Mouse (Mus musculus): ENCODE measurements at regions not wholly inside any gene's neighbourhood (a gene's known extent, or its start where the extent isn't known, plus 50 kb on each side); places are given as distances from the start of the nearest gene placed in this dataset.
A peak's percentile ranks its signal among the peaks of the same experiment; 100 is the strongest.

DNA sequence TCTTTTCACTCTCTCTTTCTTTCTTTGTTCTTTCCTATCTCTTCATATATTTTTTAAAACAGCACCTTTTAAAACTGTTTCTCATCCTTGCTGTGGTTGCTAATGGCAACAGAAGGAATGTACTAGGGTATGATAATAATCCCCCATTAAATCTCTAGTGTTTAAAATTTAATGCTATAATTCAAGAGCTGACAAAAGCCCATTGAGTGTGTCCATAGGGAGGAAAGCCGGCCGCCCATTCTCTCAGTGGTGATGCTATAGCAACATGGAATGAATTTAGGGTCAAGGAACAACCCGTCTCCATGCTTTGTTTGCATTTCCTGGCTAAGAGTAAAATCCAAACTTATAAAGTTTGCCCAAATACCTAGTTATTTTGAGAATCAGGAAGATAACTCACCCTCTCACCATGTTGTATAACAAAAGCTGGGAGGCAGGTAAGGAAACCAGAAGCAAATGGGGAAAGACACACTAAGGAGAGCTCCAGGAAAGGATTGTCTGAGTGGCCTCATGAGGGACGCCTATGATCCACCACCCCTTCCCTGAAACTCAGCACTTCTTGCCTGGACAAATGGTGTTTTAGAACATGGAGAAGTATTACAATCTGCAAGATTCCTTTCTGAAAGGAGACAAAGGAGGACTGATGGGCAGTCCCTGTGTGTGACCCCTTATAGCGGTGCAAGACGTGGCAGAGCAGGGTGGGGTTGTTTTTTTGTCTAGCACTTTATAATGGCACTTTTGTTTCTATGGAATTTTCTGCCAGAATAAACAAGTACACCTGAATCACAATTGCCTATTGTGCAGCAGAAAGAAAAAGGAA, 184.3 kb downstream of the Moxd1 start:
- TF ChIP-seq GATA4 (IDR thresholded peaks at IDR 0.05; ENCODE audit: insufficient replicate concordance, low read length): no peak

DNA sequence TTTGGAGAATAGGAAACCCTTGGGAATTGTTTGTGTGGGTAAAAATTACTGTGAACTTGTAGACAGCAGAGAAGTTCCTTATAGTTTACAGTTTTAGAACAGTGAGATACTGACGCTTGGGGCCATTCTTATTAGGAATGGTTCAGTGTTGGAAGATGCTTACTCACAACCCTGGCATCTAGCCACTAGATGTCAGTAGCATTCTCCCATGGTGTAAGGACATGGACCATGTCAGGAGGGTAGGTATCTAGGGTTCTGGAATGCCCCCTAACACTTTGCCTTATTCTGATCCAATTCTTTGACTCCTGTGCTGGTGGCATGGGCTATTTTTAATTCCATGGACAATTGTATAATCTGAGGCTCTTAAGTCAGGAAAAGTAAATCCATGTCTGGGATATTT, 185.3 kb upstream of the Ccn2 start:
- TF ChIP-seq GATA4 (IDR thresholded peaks at IDR 0.05; ENCODE audit: insufficient replicate concordance, low read length): no peak

GRCm38 (mm10) chr10:24410885-24411284, 184.4 kb upstream of the Ccn2 start:
- TF ChIP-seq GATA4 (IDR thresholded peaks at IDR 0.05; ENCODE audit: insufficient replicate concordance, low read length): no peak

GRCm38 (mm10) chr10:24422498-24423160, 172.6 kb upstream of the Ccn2 start:
- no peak for TF ChIP-seq GATA4 (IDR thresholded peaks at IDR 0.05; ENCODE audit: insufficient replicate concordance, low read length)

DNA sequence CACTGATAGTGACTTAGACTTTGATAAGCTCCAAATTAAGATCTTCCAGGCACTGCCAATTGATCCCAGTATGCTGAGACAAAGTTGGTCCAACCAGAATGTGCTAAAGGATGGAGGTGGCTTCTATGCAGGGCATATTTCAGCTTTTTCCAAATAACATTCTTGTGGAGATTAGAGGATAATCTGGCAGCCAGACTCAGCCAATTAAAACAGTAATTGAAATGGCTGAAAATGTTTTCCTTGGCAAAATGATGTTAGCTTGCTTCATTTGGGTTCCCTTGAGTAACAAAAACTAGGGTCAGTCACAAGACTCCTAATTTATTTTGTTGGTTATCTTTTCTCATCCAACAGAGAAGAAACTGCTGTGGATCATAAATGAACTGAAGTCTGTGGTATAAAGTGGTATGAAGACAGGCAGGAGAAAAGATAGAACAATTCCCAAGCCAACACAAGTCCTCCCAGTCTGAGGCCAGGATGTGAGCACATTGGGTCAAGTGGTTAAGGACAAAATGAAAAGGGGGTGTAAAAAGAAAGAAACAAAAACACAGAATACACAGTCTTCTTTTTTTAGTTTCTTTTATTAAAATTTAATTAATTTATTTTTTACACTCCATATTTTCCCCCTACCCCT, 161.4 kb upstream of the Ccn2 start:
- TF ChIP-seq GATA4 (IDR thresholded peaks at IDR 0.05; ENCODE audit: insufficient replicate concordance, low read length): no peak; the same call in 1 of the 2 replicates

DNA sequence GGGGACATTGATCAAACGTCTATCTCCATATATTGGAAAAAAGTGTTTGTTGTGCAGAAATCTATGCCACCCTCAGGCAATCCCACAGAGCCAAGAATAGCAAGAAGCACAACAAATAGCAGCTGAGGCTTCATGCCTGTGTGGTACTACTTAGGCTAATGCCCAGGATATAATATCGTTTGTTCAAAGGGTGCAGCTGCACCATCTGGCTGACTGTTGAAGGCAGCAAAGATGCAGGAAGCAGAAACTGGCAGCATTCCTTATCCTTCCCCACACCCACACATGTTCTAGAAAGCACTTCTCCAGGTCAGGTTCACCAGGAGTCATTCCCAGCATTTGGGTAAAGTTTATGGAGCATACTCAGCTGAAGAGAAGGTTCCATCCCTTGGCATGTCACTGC, 158.1 kb upstream of the Ccn2 start:
- TF ChIP-seq GATA4 (IDR thresholded peaks at IDR 0.05; ENCODE audit: insufficient replicate concordance, low read length): no peak

GRCm38 (mm10) chr10:24444572-24444971, 150.7 kb upstream of the Ccn2 start:
- TF ChIP-seq GATA4 (IDR thresholded peaks at IDR 0.05; ENCODE audit: insufficient replicate concordance, low read length): no peak

- TF ChIP-seq GATA4 (IDR thresholded peaks at IDR 0.05; ENCODE audit: insufficient replicate concordance, low read length): no peak
These were observed 150.2 kb upstream of the Ccn2 start for GRCm38 (mm10) chr10:24445036-24445435.

DNA sequence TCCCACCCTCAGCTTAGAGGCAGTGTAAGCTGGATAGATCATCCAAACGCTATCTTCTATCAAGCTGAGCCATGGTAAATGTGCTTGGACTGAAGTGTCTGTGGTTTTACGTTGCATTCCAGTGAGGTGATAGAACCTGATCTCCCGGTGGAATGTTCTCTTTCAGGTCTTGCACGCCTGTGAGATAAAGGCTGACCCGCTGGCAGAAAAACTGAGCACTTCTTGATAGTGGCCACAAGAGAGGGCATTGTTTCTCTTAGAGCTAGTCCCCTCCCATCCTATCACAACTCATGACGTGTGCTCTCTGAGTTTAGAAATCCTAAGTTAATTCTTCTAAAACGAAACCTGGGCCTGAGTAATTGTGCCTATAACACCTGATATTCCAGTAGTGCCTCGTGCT, 149.1 kb upstream of the Ccn2 start:
- TF ChIP-seq GATA4 (IDR thresholded peaks at IDR 0.05; ENCODE audit: insufficient replicate concordance, low read length): no peak

DNA sequence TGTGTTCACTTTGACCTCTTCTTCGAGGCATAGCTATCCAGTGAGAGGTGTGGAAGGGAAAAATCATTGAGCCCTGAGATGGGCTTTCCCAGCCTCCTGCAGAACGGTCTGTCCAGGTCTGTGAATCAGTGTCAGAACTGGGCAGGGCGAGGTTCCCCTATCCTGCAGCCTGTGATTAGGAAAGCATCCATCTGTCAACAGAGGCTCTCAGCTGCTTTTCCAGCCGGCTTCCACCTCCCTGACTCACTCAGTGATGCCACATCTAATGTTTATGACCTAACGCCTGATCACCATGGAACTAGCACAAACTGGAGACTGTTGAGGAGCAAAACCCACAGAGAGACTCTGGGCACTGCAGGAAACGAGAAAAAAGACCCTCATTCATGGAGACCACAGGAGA, 148.1 kb upstream of the Ccn2 start:
- TF ChIP-seq GATA4 (IDR thresholded peaks at IDR 0.05; ENCODE audit: insufficient replicate concordance, low read length): no peak

- TF ChIP-seq GATA4 (IDR thresholded peaks at IDR 0.05; ENCODE audit: insufficient replicate concordance, low read length): no peak
These were observed 147.2 kb upstream of the Ccn2 start for GRCm38 (mm10) chr10:24448001-24448561.

GRCm38 (mm10) chr10:24453507-24453906, 141.7 kb upstream of the Ccn2 start:
- TF ChIP-seq GATA4 (IDR thresholded peaks at IDR 0.05; ENCODE audit: insufficient replicate concordance, low read length): peak; percentile 54; the same call in 1 of the 2 replicates

DNA sequence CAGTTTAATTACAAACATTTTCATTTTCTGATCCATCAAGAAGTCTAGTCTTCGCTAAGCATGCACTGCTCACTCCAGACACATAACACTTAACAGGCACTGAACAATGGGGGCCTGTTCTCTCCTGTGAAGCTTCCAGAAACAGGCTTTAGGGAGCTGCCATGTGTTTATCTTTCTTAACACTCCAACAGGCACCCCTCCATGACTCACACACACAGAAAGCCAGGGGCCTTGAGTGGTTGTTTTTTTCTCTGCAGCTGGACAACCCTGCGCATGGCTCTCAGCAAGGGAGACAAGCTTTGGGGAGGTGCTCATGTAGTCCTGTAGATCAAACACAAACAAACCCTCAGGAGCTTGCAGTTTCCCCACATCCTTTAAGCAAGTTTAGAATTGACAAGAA, 136.6 kb upstream of the Ccn2 start:
- TF ChIP-seq GATA4 (IDR thresholded peaks at IDR 0.05; ENCODE audit: insufficient replicate concordance, low read length): no peak

DNA sequence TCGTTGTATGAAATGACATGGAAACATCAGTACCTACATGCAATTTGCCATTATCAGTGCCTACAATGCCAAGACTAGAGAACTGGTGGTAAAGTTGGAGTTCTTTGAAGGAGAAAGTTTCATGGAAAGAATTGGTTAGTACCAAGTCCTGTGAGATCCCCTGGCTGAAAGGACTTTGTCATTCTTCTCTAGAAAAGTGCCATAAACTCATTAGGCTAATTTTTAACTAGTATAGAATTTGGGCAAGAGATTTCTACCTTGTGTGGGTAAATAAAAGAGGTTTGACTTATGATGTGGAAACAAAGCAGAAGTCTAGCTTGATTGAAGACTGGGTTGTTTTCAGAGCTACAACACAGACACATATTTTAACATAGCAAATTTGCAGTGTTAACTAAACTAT, 131.4 kb upstream of the Ccn2 start:
- no peak for TF ChIP-seq GATA4 (IDR thresholded peaks at IDR 0.05; ENCODE audit: insufficient replicate concordance, low read length)

DNA sequence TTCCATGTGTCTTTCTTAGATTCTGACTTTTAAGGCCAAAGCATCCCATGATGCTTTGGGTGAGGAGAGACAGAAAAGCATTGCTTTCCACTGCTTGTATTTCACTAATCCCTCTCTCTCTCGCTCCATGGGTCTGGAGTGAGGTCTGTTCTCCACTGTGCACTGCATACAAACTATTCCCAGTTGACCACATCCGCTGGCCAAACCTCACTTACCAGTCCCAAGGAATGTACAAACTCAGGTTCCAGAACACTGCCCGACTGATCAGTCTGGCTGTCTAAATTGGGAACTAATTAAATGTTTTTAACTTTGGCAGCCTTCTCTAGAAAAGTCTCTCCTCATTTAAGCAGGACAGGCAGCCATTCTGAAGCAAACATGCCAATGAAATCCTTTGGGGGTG, 130.9 kb upstream of the Ccn2 start:
- no peak for TF ChIP-seq GATA4 (IDR thresholded peaks at IDR 0.05; ENCODE audit: insufficient replicate concordance, low read length)

DNA sequence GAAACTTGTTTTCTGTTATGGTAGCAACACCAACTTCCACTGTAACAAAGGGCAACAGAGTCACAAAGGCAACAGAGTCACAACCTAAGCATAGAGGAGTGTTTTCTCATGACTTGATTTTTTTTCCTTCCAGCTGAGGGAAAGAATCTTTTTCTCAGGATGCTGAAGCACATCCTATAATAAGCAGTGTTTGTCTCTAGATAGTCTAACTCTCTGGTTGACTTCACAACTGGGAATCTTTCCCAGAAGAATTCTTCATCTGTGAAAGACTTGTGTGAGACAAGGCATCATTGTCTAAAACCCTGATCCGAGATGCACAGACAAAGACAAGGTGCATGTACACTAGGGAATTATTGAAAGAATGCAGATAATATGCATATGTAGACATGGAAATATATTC, 125.5 kb upstream of the Ccn2 start:
- no peak for TF ChIP-seq GATA4 (IDR thresholded peaks at IDR 0.05; ENCODE audit: insufficient replicate concordance, low read length)

Data from liver, adult (tissue).